10 mouse cellular contexts compared by ENCODE assay signal in the genomic region with DNA sequence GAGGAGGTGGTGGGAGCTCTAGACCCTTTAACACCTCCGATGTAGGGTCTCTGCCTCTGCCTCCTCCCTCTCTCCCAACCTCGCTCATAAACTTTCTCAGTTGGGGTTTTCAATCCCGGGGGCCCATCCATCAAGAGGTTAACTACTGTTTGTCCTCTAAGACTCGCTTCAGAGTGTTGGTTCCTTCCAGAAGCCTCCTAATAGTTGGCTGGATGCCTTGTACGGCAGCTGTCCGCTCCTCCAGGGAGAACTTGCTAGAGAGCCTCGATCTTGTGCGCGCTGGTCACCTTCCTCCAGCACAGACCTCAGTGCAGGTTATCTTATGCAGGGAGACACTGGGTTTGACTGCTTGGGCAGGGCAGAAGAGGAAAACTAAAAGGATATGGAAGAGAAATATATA. TPM values are rescaled to one million over a fixed set of nuclear protein-coding genes. Genes with fewer than 3 reads are reported as not detected.
DNase-seq lines count a peak whose midpoint lies in the region; ATAC-seq and TF ChIP-seq lines count a peak whose summit lies in the region.
"Had no signal": no experiment of that assay in that cellular context is flagged by ENCODE, and none has a peak within 500 bp of the region (broad histone marks: within the 10 kb centered on the region; RNA-seq: fewer than 3 reads in every experiment).

No protein-coding gene starts in this region.

- H3K4me1 ChIP-seq in embryonic facial prominence, embryonic 12.5 days = peaks cover 8% of the 10 kb centered on the region; the same call in 1 of the 2 replicates
- H3K4me1 ChIP-seq in heart, postnatal 0 days (ENCODE audit: control insufficient read depth, insufficient read depth) = 0 out of 2 replicates have a peak, but pooled peaks cover 12% of the 10 kb centered on the region
- peaks cover 10% of the 10 kb centered on the region for H3K4me1 ChIP-seq in lung, postnatal 0 days (ENCODE audit: insufficient read depth, low read depth, low read length)

- peak; percentile 45 to 54 for DNase-seq in heart, adult 18-20 months
- no peak for DNase-seq in heart, adult 8-10 months (ENCODE audit: low spot score)
- no peak for DNase-seq in heart, postnatal 0 days (ENCODE audit: low spot score)
- DNase-seq in lung, postnatal 0 days (ENCODE audit: low spot score) = peak; percentile 67
- DNase-seq in ovary, adult 18-20 months (ENCODE audit: low spot score) = no peak
- no peak for DNase-seq in right cerebral cortex, postnatal 10 days (ENCODE audit: low spot score in 2 of 2)
- no peak for DNase-seq in spleen, postnatal 10 days (ENCODE audit: low spot score in 2 of 2)

- no peaks in the 10 kb centered on the region for H3K27me3 ChIP-seq in embryonic facial prominence, embryonic 12.5 days
- H3K27me3 ChIP-seq in heart, postnatal 0 days (ENCODE audit: control insufficient read depth, insufficient read depth, low read length) = no peaks in the 10 kb centered on the region
- H3K27me3 ChIP-seq in lung, postnatal 0 days (replicated peaks; ENCODE audit: insufficient read depth, low read length) = no peaks in the 10 kb centered on the region

- H3K9ac ChIP-seq in embryonic facial prominence, embryonic 12.5 days = no peak overlapping the region
- no peak overlapping the region for H3K9ac ChIP-seq in heart, postnatal 0 days (replicated peaks; ENCODE audit: low read depth, low read length)
- H3K9ac ChIP-seq in lung, postnatal 0 days (replicated peaks; ENCODE audit: low read depth) = no peak overlapping the region
- H3K9ac ChIP-seq: midbrain, embryonic 12.5 days had no signal

- no peak for TF ChIP-seq CTCF in heart, postnatal 0 days (IDR thresholded peaks at IDR 0.05; ENCODE audit: low read depth)
- TF ChIP-seq CTCF in lung, postnatal 0 days (IDR thresholded peaks at IDR 0.05) = no peak

- peak overlapping the region; percentile 43 for H3K4me2 ChIP-seq in embryonic facial prominence, embryonic 12.5 days (replicated peaks)
- peak overlapping the region; percentile 59; the same call in 1 of the 2 replicates for H3K4me2 ChIP-seq in heart, postnatal 0 days (ENCODE audit: low read depth, low read length)
- peak overlapping the region; percentile 39 for H3K4me2 ChIP-seq in lung, postnatal 0 days (replicated peaks; ENCODE audit: low read depth, low read length)

- WGBS in embryonic facial prominence, embryonic 12.5 days = 78% methylated on average over 9 of the region's 9 CpGs
- 65% methylated on average over 9 of the region's 9 CpGs for WGBS in heart, postnatal 0 days
- WGBS in lung, postnatal 0 days = 34% methylated on average over 9 of the region's 9 CpGs

- H3K9me3 ChIP-seq in embryonic facial prominence, embryonic 12.5 days = no peaks in the 10 kb centered on the region
- no peaks in the 10 kb centered on the region for H3K9me3 ChIP-seq in heart, postnatal 0 days (replicated peaks; ENCODE audit: control insufficient read depth, low read length)
- no peaks in the 10 kb centered on the region for H3K9me3 ChIP-seq in lung, postnatal 0 days (ENCODE audit: low read length)
- H3K9me3 ChIP-seq: midbrain, embryonic 12.5 days had no signal

- ATAC-seq in embryonic facial prominence, embryonic 12.5 days (ENCODE audit: insufficient number of reproducible peaks, insufficient read depth, low FRiP score, low TSS enrichment) = no peak
- ATAC-seq in heart, postnatal 0 days (ENCODE audit: insufficient read depth, low read depth) = no peak
- ATAC-seq in lung, postnatal 0 days = peak; percentile 27; the same call in 1 of the 2 replicates

- H3K4me3 ChIP-seq in embryonic facial prominence, embryonic 12.5 days = no peak overlapping the region
- no peak overlapping the region for H3K4me3 ChIP-seq in heart, postnatal 0 days (ENCODE audit: low read depth, low read length)
- H3K4me3 ChIP-seq in lung, postnatal 0 days (ENCODE audit: low read depth, low read length) = no peak overlapping the region

- 0 out of 2 replicates have a peak overlapping the region, but pooled peaks have one; percentile 4 for H3K27ac ChIP-seq in embryonic facial prominence, embryonic 12.5 days
- H3K27ac ChIP-seq in heart, postnatal 0 days (ENCODE audit: low read depth) = peak overlapping the region; percentile 35
- peak overlapping the region; percentile 60 for H3K27ac ChIP-seq in lung, postnatal 0 days (ENCODE audit: low read length)
- H3K27ac ChIP-seq: midbrain, embryonic 12.5 days had no signal

- H3K36me3 ChIP-seq in embryonic facial prominence, embryonic 12.5 days = no peaks in the 10 kb centered on the region
- H3K36me3 ChIP-seq in heart, postnatal 0 days (replicated peaks; ENCODE audit: control insufficient read depth, insufficient read depth, low read length) = no peaks in the 10 kb centered on the region
- no peaks in the 10 kb centered on the region for H3K36me3 ChIP-seq in lung, postnatal 0 days (ENCODE audit: insufficient read depth, low read length)
- H3K36me3 ChIP-seq: midbrain, embryonic 12.5 days had no signal

- TF ChIP-seq EP300 in heart, postnatal 0 days (IDR thresholded peaks at IDR 0.05; ENCODE audit: low read depth) = no peak
- no peak for TF ChIP-seq EP300 in lung, postnatal 0 days (IDR thresholded peaks at IDR 0.05)

RNA-seq across cellular contexts. Expression of gene Ccdc42, which starts 35.9 kb away (rescaled TPM):
- not detected for total RNA-seq in heart, adult 18-20 months (2021)
- total RNA-seq in heart, adult 8-10 months (2022) = not detected
- 0.40 and 0.41 TPM in 2 replicates for polyA plus RNA-seq in embryonic facial prominence, embryonic 12.5 days (2016; fragmentation: Nextera tagmentation; extraction: Ambion mirVana)
- 1.4 TPM in 1 of 2 replicates, not detected in the other for total RNA-seq in heart, postnatal 0 days (2014; rRNA removed; ENCODE audit: low replicate concordance)
- polyA plus RNA-seq in heart, postnatal 0 days (2015; fragmentation: Nextera tagmentation; extraction: Ambion mirVana) = 0.45 and 0.55 TPM in 2 replicates
- 0.81 and 0.91 TPM in 2 replicates for polyA plus RNA-seq in lung, postnatal 0 days (2015; fragmentation: Nextera tagmentation; extraction: Ambion mirVana)
- total RNA-seq: heart, adult 2 months had no signal
- polyA plus RNA-seq: heart, adult 2 months had no signal

Comparison
In these comparisons a context has a peak if more than half of its experiments do, and no peak if none do; other contexts are left out.
1. DNase-seq: peak in heart, adult 18-20 months (2 of 2) and lung, postnatal 0 days (single experiment); none in heart, adult 8-10 months (single experiment), heart, postnatal 0 days (single experiment), ovary, adult 18-20 months (single experiment), right cerebral cortex, postnatal 10 days (0 of 2) and spleen, postnatal 10 days (0 of 2).
2. H3K27ac ChIP-seq: peak in every context shown above with its lines; median percentile 60 in lung, postnatal 0 days; 35 in heart, postnatal 0 days; 4 in embryonic facial prominence, embryonic 12.5 days.
3. Peak in every context shown above with its lines, with median percentiles within 50 percentile points of each other: H3K4me2 ChIP-seq.